Mouse (Mus musculus) limb, embryonic 15.5 days (tissue): ENCODE results near the gene Bax. TPM values are rescaled to one million over a fixed set of nuclear protein-coding genes. Genes with fewer than 3 reads are reported as not detected.
A peak's percentile ranks its signal among the peaks of the same experiment; 100 is the strongest.
"Not testable (repeated sequence)": the region's sequence is repeated elsewhere in the genome, so short reads cannot be mapped to it uniquely, and the experiment has no call there.

Experiments used
- ATAC-seq: fragments of 200-750 bp; cut with Nextera tagmentation; 2 replicates; pipeline ENCODE4 v1.8.0; 2017; ENCODE audit warnings: low read depth, moderate TSS enrichment; ENCODE audit not compliant: insufficient number of reproducible peaks, low FRiP score, low TSS enrichment
- H3K27ac ChIP-seq: fragments of 300-500 bp; sonication (generic); 2 replicates; pipeline ENCODE4 v1.5.1; 2015; ENCODE audit warnings: moderate library complexity, mild to moderate bottlenecking, inconsistent platforms
- H3K27me3 ChIP-seq: fragments of 300-500 bp; sonication (generic); 2 replicates; pipeline ENCODE4 v1.6.1; 2015; ENCODE audit warnings: inconsistent platforms
- H3K36me3 ChIP-seq: fragments of 300-500 bp; sonication (generic); 2 replicates; pipeline ENCODE4 v1.6.1; 2015; ENCODE audit warnings: inconsistent platforms
- H3K4me1 ChIP-seq: fragments of 300-500 bp; sonication (generic); 2 replicates; pipeline ENCODE4 v1.6.1; 2015; ENCODE audit warnings: inconsistent platforms
- H3K4me2 ChIP-seq: fragments of 300-500 bp; sonication (generic); 2 replicates; pipeline ENCODE4 v1.6.1; 2015; ENCODE audit warnings: mild to moderate bottlenecking, inconsistent platforms
- H3K4me3 ChIP-seq: fragments of 300-500 bp; sonication (generic); 2 replicates; pipeline ENCODE4 v1.5.1; 2015; ENCODE audit warnings: mild to moderate bottlenecking, inconsistent platforms
- H3K9ac ChIP-seq: fragments of 300-500 bp; sonication (generic); 2 replicates; pipeline ENCODE4 v1.6.1; 2015; ENCODE audit warnings: inconsistent platforms
- H3K9me3 ChIP-seq: fragments of 300-500 bp; sonication (generic); 2 replicates; pipeline ENCODE4 v1.6.1; 2016; ENCODE audit warnings: inconsistent platforms
- WGBS: fragments of 180-500 bp; shearing (Covaris S2); methylation state at CpG from one replicate; pipeline ENCODE4 v1.1.7; 2015; 5-methylcytosine and 5-hydroxymethylcytosine counted together
- polyA plus RNA-seq: library from polyadenylated mRNA; unstranded; fragments of >200 nt; fragmentation: Nextera tagmentation; extraction: Ambion mirVana; gene quantifications from 2 replicates; pipeline ENCODE4 v1.2.1, GENCODE M21; 2015

The Bax gene
- polyA plus RNA-seq, 1 experiment from 2014 or later: 145 TPM

- Histone ChIP-seq H3K9me3 (no peaks in the 10 kb centered on the region), H3K36me3 (peaks cover 69% of the 10 kb centered on the region), H3K9ac (0 out of 2 replicates have a peak overlapping the region, but pooled peaks have one; percentile 7), H3K27ac (peak overlapping the region; percentile 87), H3K4me3 (peak overlapping the region; percentile 62; the same call in 1 of the 2 replicates), H3K4me2 (peak overlapping the region; percentile 50), H3K4me1 (peaks cover 55% of the 10 kb centered on the region), H3K27me3 (no peaks in the 10 kb centered on the region)
- WGBS: 13% methylated on average over 13 of the region's 13 CpGs
- ATAC-seq: no peak
Observed at GRCm38 (mm10) chr7:45460860-45461314, 5.8 kb downstream of the Bax start.

GRCm38 (mm10) chr7:45460377-45460776 lies 6.3 kb downstream of the Bax start:
- Histone ChIP-seq H3K4me3 (peak overlapping the region; percentile 62), H3K4me1 (peaks cover 50% of the 10 kb centered on the region), H3K4me2 (peak overlapping the region; percentile 50), H3K27ac (peak overlapping the region; percentile 87), H3K9ac (0 out of 2 replicates have a peak overlapping the region, but pooled peaks have one; percentile 7), H3K27me3 (no peaks in the 10 kb centered on the region), H3K9me3 (no peaks in the 10 kb centered on the region), H3K36me3 (peaks cover 71% of the 10 kb centered on the region)
- ATAC-seq: no peak
- 67% methylated on average over 7 of the region's 7 CpGs for WGBS

- Histone ChIP-seq H3K36me3 (peaks cover 71% of the 10 kb centered on the region), H3K4me2 (peak within 1 kb of the TSS; percentile 64), H3K9ac (peak within 1 kb of the TSS; percentile 66), H3K4me1 (peaks cover 46% of the 10 kb centered on the region), H3K27ac (peak within 1 kb of the TSS; percentile 96), H3K4me3 (peak within 1 kb of the TSS; percentile 62)
- not testable (repeated sequence) for H3K27me3 ChIP-seq, H3K9me3 ChIP-seq
- peak; percentile 96 for ATAC-seq
- 0% methylated on average over 33 of the region's 37 CpGs for whole genome bisulfite sequencing
Observed at GRCm38 (mm10) chr7:45459564-45460140, 7.0 kb downstream of the Bax start, which contains the start of gene Ftl1. Ftl1 (minus strand) TSS chr7:45459884.

- no peaks in the 10 kb centered on the region for H3K27me3 ChIP-seq
- H3K36me3 ChIP-seq: peaks cover 72% of the 10 kb centered on the region
- H3K4me3 ChIP-seq: peak overlapping the region; percentile 62
- WGBS: under 1% methylated on average over 41 of the region's 43 CpGs
- H3K9me3 ChIP-seq: no peaks in the 10 kb centered on the region
- peak overlapping the region; percentile 64 for H3K4me2 ChIP-seq
- ATAC-seq: peak; percentile 62
- peak overlapping the region; percentile 96 for H3K27ac ChIP-seq
- peak overlapping the region; percentile 66 for H3K9ac ChIP-seq
- peaks cover 46% of the 10 kb centered on the region for H3K4me1 ChIP-seq
Observed at GRCm38 (mm10) chr7:45458748-45459563, 7.7 kb downstream of the Bax start.

- Histone ChIP-seq H3K36me3 (peaks cover 69% of the 10 kb centered on the region), H3K9ac (no peak overlapping the region), H3K4me2 (peak overlapping the region; percentile 64), H3K27ac (peak overlapping the region; percentile 55), H3K27me3 (no peaks in the 10 kb centered on the region), H3K9me3 (no peaks in the 10 kb centered on the region), H3K4me3 (peak overlapping the region; percentile 62), H3K4me1 (peaks cover 45% of the 10 kb centered on the region)
- WGBS: 63% methylated on average over 10 of the region's 10 CpGs
- ATAC-seq: no peak
Observed at GRCm38 (mm10) chr7:45457204-45458060, 9.3 kb downstream of the Bax start.

- peaks cover 40% of the 10 kb centered on the region for H3K4me1 ChIP-seq
- H3K9ac ChIP-seq: no peak overlapping the region
- ATAC-seq: no peak
- peak overlapping the region; percentile 2; the same call in 1 of the 2 replicates for H3K4me2 ChIP-seq
- peak overlapping the region; percentile 62 for H3K4me3 ChIP-seq
- H3K27me3 ChIP-seq: no peaks in the 10 kb centered on the region
- peak overlapping the region; percentile 55 for H3K27ac ChIP-seq
- H3K9me3 ChIP-seq: no peaks in the 10 kb centered on the region
- whole genome bisulfite sequencing: 56% methylated on average over 9 of the region's 9 CpGs
- H3K36me3 ChIP-seq: peaks cover 71% of the 10 kb centered on the region
Observed at GRCm38 (mm10) chr7:45456721-45457203, 9.9 kb downstream of the Bax start.

- Histone ChIP-seq H3K36me3 (peaks cover 73% of the 10 kb centered on the region), H3K27me3 (no peaks in the 10 kb centered on the region), H3K4me2 (no peak overlapping the region), H3K9ac (0 out of 2 replicates have a peak overlapping the region, but pooled peaks have one; percentile 17), H3K4me1 (peaks cover 39% of the 10 kb centered on the region), H3K27ac (0 out of 2 replicates have a peak overlapping the region, but pooled peaks have one; percentile 55), H3K4me3 (no peak overlapping the region), H3K9me3 (no peaks in the 10 kb centered on the region)
- 65% methylated on average over 13 of the region's 13 CpGs for WGBS
- ATAC-seq: no peak
Observed at GRCm38 (mm10) chr7:45455932-45456696, 10.6 kb downstream of the Bax start.

- 89% methylated on average over 15 of the region's 15 CpGs for WGBS
Observed at GRCm38 (mm10) chr7:45454971-45455370, 11.7 kb downstream of the Bax start.

GRCm38 (mm10) chr7:45451344-45451982 lies 15.2 kb downstream of the Bax start:
- H3K4me3 ChIP-seq: no peak overlapping the region
- no peak overlapping the region for H3K27ac ChIP-seq
- H3K4me2 ChIP-seq: no peak overlapping the region
- H3K9me3 ChIP-seq: no peaks in the 10 kb centered on the region
- H3K4me1 ChIP-seq: peaks cover 7% of the 10 kb centered on the region; the same call in 1 of the 2 replicates
- H3K36me3 ChIP-seq: peaks cover 65% of the 10 kb centered on the region
- no peak overlapping the region for H3K9ac ChIP-seq
- H3K27me3 ChIP-seq: no peaks in the 10 kb centered on the region
- no peak for ATAC-seq
- 52% methylated on average over 23 of the region's 23 CpGs for WGBS

More at GRCm38 (mm10) chr7:45454971-45455370, 11.7 kb downstream of the Bax start:
- Histone ChIP-seq H3K4me1 (peaks cover 28% of the 10 kb centered on the region), H3K27ac (peak overlapping the region; percentile 22; the same call in 1 of the 2 replicates), H3K36me3 (peaks cover 69% of the 10 kb centered on the region), H3K9ac (no peak overlapping the region), H3K4me2 (no peak overlapping the region), H3K27me3 (no peaks in the 10 kb centered on the region), H3K4me3 (no peak overlapping the region), H3K9me3 (no peaks in the 10 kb centered on the region)
- no peak for ATAC-seq

GRCm38 (mm10) chr7:45449974-45450373 lies 16.7 kb downstream of the Bax start:
- H3K36me3 ChIP-seq: peaks cover 63% of the 10 kb centered on the region
- ATAC-seq: no peak
- no peaks in the 10 kb centered on the region for H3K9me3 ChIP-seq
- no peak overlapping the region for H3K4me2 ChIP-seq
- H3K4me3 ChIP-seq: no peak overlapping the region
- 93% methylated on average over 1 of the region's 1 CpGs for WGBS
- H3K9ac ChIP-seq: no peak overlapping the region
- 0 out of 2 replicates have a peak, but pooled peaks cover 4% of the 10 kb centered on the region for H3K4me1 ChIP-seq
- no peak overlapping the region for H3K27ac ChIP-seq
- no peaks in the 10 kb centered on the region for H3K27me3 ChIP-seq
